Mouse (Mus musculus): ENCODE measurements around the gene Galk2.

- TF ChIP-seq CTCF (IDR thresholded peaks at IDR 0.05; ENCODE audit: low read depth) (no peak), EP300 (IDR thresholded peaks at IDR 0.05; ENCODE audit: low read depth) (no peak)
Measured at GRCm38 (mm10) chr2:125885891-125886576, 27.1 kb downstream of the Galk2 start.

Data from liver, postnatal 0 days (tissue).